Mouse (Mus musculus) cortical plate, adult 2 months (tissue): ENCODE results near the gene Plscr1. TPM values are rescaled to one million over a fixed set of nuclear protein-coding genes. Genes with fewer than 3 reads are reported as not detected.

Source experiments
- H3K27ac ChIP-seq: fragments of 200-500 bp; 2 replicates; pipeline ENCODE4 v1.5.1; 2012; ENCODE audit warnings: low read length, control low read depth, inconsistent platforms; ENCODE audit not compliant: insufficient read depth
- H3K4me1 ChIP-seq: fragments of 200-500 bp; 2 replicates; pipeline ENCODE4 v1.6.1; 2011; ENCODE audit warnings: low read length; ENCODE audit not compliant: control insufficient read depth, insufficient read depth
- H3K4me3 ChIP-seq: fragments of 200-500 bp; 2 replicates; pipeline ENCODE4 v1.5.1; 2011; ENCODE audit warnings: mild to moderate bottlenecking, low read length, control low read depth; ENCODE audit not compliant: insufficient read depth
- CTCF ChIP-seq: fragments of 200-500 bp; IDR thresholded peaks from 2 replicates; pipeline ENCODE4 v1.5.1; 2011; ENCODE audit warnings: mild to moderate bottlenecking, control low read depth, low read length; ENCODE audit not compliant: insufficient read depth; ENCODE audit errors: extremely low read depth
- POLR2A ChIP-seq: fragments of 200-500 bp; IDR thresholded peaks from 2 replicates; pipeline ENCODE4 v1.6.1; 2011; ENCODE audit warnings: mild to moderate bottlenecking, low read length, control low read depth; ENCODE audit not compliant: insufficient read depth; ENCODE audit errors: extremely low read depth
- polyA plus RNA-seq: library from polyadenylated mRNA; depleted of rRNA; stranded (reverse); fragments of >200 nt; gene quantifications from 2 replicates; pipeline ENCODE4 v1.2.3, GENCODE M21; 2012; rRNA removed

Plscr1 gene
- polyA plus RNA-seq, 1 experiment = 2.6 TPM

GRCm38 (mm10) chr9:92301213-92301612 is 51.7 kb downstream of the Plscr1 start:
- no peaks in the 10 kb centered on the region for H3K4me1 ChIP-seq
- TF ChIP-seq POLR2A (no peak), CTCF (no peak)
- no peak overlapping the region for H3K27ac ChIP-seq
- no peak overlapping the region for H3K4me3 ChIP-seq

- H3K4me3 ChIP-seq = no peak overlapping the region
- H3K27ac ChIP-seq = no peak overlapping the region
- H3K4me1 ChIP-seq = no peaks in the 10 kb centered on the region
- no peak for TF ChIP-seq CTCF
- no peak for TF ChIP-seq POLR2A
Measured at GRCm38 (mm10) chr9:92305075-92305474, 55.5 kb downstream of the Plscr1 start.

- no peaks in the 10 kb centered on the region for H3K4me1 ChIP-seq
- no peak overlapping the region for H3K4me3 ChIP-seq
- H3K27ac ChIP-seq = no peak overlapping the region
- TF ChIP-seq CTCF = no peak
- no peak for TF ChIP-seq POLR2A
Measured at GRCm38 (mm10) chr9:92305620-92306220, 56.2 kb downstream of the Plscr1 start.

GRCm38 (mm10) chr9:92309077-92309476 is 59.5 kb downstream of the Plscr1 start, which contains the start of gene 1700057G04Rik:
1700057G04Rik (plus strand) TSS chr9:92309377.
- H3K4me1 ChIP-seq = no peaks in the 10 kb centered on the region
- TF ChIP-seq POLR2A = no peak
- no peak for TF ChIP-seq CTCF
- no peak within 1 kb of the TSS for H3K27ac ChIP-seq
- H3K4me3 ChIP-seq = no peak within 1 kb of the TSS

DNA sequence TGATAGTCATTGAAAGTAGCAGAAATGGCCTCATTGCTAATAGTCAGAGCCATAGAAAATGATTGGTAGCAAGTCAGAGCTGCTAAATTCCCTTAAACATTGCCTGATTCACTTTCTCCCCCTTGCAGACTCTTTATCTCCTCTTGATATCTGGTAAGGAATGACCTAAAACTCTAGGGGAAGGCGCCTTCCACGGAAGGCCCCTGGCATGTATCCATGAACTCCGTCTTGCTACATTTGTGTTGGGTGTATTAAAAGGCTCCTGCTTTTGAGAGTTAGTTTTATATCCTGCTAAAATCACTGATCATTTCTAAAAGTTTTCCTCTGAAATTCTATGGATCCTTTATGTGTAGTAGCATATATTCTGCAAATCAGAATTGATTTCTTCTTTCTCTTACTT is 67.2 kb downstream of the Plscr1 start:
- Histone ChIP-seq H3K4me1 (no peaks in the 10 kb centered on the region), H3K27ac (no peak overlapping the region), H3K4me3 (no peak overlapping the region)
- TF ChIP-seq POLR2A (no peak), CTCF (no peak)

Other genes starting within 250 kb of the Plscr1 start
- not detected in 2 replicates for gene Plscr5, start 56.8 kb upstream of the Plscr1 start, polyA plus RNA-seq
- 1.4 and 2.0 TPM in 2 replicates for gene Plscr2, start 25.9 kb downstream of the Plscr1 start, polyA plus RNA-seq
- not detected in 2 replicates for gene 1700057G04Rik, start 59.6 kb downstream of the Plscr1 start, polyA plus RNA-seq
- 4.0 and 4.2 TPM in 2 replicates for gene Plscr4, start 207.6 kb downstream of the Plscr1 start, polyA plus RNA-seq